Mouse (Mus musculus) layer of hippocampus, postnatal 36 days (tissue): Measurements from ENCODE around the gene Kcnmb2. TPM values are rescaled to one million over a fixed set of nuclear protein-coding genes. Genes with fewer than 3 reads are reported as not detected.

ENCODE experiments used
- DNase-seq, 2 experiments: peaks; one replicate each; pipeline ENCODE4 v3.0.0; 2022
- total RNA-seq, 2 experiments: library from RNA; stranded (reverse); gene quantifications; 2 replicates each; pipeline ENCODE4 v1.2.3; 2021

Kcnmb2 gene
- 1 to 10 TPM; 8.1 to 9.5 TPM for total RNA-seq

DNA sequence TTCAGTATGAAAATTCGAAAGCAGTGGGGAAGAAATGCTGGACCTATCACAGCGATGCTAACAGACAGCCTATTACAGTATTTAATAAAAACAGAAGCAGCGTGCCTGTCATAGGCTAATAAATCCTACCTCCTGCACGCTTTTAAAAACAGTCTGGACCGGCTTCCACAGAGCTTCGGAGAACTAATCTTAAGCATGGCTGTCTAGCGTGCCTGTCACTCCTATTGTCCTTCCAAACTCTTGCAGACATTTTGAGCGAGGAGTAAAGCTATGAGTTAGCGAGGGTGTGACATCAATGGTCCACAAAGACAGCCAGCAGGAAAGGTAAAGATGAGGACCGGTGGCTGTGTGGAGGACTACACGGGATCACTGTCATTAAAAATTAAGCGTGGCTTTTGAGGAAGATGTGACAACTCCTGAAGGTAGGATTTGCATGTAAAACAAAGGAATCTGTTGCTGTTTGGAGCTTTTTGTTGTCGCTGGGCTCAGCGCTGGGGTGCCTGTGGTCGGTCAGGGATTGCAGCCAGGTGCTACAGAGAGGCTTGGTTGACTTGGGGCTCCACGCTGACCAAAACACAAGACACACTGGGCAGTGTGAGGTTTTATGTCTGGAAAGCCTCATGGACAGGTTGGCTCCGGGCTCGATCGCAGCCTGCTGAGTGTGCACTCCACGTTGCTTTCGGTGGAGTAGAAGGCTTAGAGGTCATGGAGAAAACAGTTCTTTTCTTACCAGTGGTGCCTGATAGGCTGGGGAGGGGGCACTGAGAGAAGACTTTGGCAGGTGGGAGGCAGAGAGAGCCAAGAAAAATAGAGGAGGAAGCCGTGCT lies at the start of gene Kcnmb2:
Kcnmb2 (plus strand) TSS at position 4 of the 827 bp plus-strand sequence.
- DNase-seq, result peak; percentile 11 to 19

DNA sequence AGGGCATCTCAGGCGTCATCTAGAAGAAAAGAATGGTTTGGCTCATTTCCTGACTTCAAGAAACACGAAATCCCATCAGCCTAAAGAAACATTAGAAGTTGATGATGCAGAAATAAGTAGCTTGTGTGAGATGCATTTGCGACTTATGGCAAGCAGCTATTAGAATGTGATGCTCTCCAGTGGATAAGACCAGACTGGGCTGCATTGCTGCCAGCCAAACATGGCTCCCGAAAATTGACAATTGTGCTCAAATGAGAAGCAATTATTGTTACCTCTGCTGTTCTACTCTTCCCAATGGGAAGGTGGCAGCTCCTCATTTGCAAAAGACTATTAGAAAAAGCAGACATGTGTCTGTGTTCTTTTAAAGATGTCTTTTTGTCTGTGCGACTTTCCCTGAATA lies 38.8 kb upstream of the Kcnmb2 start:
- DNase-seq, result no peak

DNA sequence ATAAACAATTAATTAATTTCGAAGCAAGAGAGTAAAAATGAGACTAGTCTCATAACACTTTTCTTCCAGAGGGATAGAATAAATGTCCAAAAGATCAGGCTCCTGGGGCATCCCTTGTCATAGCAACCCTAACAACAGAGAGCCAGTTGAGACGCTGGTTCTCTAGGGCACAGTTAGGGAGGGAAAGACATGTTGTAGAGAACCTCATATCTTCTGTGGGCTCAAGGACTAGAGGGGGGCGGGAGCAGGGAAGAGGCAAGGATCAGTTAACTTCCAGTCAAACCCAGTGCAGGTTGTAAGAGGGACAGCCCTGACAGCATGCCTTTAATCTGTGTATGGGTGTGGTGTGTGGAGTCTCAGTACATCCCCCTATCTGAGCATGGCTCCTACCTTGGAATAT lies 38.2 kb upstream of the Kcnmb2 start:
- no peak for DNase-seq

DNA sequence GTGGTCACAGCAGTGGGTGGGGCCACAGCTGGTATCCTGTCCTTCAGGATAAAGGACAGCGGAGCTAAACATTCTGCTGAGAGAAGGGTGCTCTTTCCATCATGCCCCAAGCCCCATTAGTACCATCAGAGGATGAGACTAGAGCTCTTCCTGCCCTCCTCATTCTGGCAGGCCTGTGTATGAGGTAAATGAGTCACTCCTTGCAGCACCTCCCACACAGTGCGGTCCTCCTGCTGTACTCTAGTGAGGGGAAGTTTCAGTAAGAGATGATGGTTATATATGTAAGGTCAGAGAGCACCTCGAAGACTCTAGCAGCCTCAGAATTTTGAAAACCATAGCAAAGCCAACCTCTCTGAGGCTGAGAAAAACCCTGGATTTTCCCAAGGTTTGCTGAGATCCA lies 30.8 kb upstream of the Kcnmb2 start:
- DNase-seq, result no peak

DNA sequence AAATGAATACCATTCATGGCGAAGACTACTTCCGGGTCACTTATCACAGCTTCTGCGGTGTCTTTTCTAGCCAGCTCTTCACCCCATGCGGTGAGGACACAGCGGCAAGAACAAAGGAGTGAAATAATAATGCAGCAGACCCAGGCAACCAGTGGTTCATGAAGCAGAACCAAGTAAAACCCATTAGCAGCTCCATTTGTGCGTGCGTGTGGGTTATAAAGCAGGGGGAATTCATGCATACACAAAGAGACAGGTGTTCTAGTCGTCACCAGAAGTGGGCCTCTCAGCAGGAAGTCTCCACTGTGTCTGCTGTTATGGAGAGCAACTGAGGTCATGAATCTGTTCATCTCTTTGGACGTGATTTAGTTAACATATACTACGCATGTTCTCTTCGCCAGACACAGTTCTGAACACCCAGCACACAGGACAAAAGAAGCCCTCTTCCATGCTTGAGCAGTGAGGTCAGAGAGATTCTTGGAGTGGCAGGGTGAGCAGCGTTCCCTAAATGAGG lies 19.6 kb upstream of the Kcnmb2 start:
- no peak for DNase-seq

DNA sequence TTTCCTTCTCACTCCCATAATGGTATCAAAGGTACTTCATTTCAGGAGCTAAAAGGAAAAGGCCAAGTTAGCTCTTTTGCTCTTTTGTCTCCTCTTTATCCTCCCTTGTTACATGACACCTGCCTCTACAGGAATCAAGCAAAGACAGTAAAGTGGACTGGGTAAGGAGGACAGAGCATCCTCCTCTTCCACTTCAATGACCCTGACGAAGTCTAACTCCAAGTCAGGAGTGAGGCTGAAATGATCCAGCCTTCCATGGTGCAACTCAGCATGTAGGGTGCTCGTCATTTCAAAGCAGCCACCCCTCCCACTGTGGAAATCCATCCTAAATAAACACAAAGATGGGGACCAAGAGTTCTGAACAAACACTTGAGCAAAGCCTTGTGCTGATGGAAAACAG lies 9.7 kb upstream of the Kcnmb2 start:
- no peak for DNase-seq

DNA sequence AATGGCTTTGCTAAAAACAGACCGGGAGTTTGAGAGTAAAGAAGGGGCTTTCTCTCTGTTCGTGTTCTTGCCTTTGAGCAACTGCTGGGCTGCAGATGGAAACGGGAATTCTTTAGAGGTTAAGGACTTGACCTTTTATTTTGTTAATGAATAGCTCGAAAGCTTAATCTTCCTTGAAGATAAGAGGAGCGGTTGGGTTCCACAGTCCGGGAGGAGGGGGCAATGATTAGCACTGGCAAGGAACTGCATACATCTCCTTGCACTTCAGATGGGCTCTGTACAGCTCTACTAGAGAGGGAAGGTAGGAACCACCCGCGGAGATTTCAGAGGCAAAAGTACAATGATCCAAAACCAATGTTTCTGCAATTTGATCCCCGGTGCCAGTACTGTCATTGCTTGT lies 1.2 kb downstream of the Kcnmb2 start:
- DNase-seq, result no peak

DNA sequence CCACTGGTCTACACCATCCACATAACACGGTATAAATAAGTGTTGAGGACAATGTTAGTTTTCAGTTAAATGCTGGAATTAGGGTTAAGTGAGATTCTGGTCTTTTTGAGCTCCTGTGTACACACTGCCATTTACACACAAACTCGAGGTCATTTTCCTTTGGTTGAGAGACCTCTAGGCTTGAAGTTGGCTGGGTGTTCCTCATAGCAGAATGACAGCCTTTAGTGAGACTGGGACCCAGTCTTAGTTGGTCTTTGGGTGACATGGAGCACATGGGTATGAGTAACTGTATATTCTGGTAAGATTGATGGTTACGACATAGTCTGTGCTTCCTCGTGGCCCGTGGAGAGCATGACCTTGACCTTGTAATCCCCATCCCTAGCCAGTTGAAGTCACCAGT lies 1.8 kb downstream of the Kcnmb2 start:
- no peak for DNase-seq

DNA sequence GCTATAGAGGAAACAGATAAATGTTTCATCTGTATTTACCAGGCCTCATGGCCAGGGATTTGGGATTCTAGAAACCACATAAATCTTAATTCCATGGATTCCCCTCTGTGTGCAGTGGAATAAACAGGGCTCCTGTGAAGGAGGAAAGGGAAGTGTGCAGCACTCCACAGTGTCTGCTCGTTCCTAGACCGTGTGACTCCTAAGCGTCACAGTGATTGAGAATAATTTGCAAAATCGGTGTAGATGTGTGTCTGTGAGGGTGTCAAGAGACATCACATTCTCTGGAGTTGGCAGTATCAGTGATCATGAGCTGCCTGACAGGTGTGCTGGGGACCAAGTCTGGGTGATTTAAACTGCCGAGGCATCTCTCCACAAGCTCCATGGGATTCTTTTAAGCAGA lies 8.9 kb downstream of the Kcnmb2 start:
- DNase-seq, result no peak

DNA sequence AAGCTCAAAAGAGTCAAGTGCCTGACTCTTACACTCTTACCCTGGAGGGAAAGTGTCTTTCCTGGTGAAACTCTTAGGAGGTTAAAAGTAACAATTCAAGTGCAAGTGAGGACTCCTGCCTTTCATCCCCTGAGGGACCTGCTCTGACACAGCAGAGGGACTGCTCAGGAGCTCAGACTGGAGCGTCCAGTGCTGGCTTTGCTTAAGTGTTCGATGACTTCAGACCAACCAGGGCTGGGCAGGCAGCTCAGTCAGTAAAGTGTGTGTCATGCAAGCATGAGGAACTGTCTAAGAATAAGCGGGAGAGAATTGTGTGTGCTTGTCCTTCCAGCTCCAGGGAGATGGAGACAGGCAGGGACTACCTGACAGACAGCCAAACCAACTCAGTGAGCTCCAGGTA lies 9.4 kb downstream of the Kcnmb2 start:
- DNase-seq, result no peak

DNA sequence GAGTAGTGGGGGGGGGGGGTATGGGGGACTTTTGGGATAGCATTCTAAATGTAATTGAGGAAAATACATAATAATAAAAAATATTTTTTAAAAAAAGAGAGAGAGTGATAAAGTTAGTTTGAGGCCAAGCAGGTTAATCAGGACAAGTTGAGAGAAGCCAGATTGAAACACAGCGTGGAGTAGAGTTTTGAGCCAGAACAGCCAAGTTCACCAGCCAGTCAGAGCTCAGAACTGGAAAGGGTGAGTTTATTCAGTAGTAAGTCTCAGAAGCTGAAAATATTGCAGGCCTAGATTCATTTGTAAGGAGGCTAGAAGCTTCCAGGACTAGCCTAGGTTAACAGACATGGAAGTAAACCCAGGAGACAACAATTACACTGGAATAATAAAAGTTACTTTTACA lies 26.2 kb downstream of the Kcnmb2 start:
- no peak for DNase-seq

DNA sequence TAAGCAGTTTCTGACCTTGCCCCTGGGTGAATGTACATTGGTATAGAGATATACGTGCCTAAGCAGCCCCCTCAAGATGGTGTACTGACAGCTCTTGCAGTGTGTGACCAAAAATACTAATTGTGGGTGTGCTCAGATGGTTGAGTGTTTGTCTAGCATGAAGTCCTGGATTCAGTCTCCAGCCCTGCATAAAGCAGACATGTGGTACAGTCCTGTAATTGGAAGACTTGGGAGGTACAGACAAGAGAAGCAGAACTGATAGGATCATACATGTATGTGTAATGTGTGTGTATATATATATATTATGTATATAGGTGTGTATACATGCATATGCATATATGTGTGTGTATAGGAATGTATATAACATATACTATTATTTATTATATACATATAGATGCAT lies 32.4 kb downstream of the Kcnmb2 start:
- DNase-seq, result no peak

DNA sequence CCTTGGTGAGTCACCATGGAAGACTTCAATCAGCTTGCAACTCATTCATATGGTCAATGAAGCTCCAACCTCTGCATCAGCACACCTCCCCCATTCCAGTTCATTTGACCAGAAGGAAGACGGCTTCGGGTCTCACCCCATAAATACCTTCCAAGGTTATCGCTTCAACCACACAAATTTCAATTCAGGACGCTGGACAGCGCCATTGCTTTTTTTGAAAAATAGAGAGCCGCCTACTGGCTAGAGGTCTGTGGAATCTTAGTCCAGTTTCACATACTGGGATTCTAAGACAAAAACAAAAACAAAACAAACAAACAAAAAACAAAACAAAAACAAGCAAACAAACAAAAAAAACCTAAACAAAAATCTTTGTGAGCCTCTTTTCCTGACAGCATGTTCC lies 39.2 kb downstream of the Kcnmb2 start:
- DNase-seq, result no peak

DNA sequence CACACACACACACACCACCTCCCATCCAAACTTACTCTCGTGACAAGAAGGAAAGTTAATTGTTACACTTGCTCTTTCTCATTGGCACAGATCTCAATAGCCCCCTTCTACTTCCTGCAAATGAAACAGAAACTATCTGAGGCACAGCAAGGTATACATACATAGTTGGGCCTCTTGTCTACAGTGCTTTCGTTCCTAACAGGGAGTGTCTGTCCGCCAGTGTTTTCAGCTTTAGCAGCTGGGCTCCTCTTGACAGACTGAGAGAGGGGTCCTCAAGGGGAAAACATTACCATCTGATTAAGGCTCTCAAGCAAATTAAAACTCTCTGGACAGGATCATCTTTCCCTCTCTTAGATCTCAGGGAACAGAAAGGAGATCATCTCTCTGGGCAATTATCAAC lies 51.9 kb downstream of the Kcnmb2 start:
- DNase-seq, result no peak

DNA sequence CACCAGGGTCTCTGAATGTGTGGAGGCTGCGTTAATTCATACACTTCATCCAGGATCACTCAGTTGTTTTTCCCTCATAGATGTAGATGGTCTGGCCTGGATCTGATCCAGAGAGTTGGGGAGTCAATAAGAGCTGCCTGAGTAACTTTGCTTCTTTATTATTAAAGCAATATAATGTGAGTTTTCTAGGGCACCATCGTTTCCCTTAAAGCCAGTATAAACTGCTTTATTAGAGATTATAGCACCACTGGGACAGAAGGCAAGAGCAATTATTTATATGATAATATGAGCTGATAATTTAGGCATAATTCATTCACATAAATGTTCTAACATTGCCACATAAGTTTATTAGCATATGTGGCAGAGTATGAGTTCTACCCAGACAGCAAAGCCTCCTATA lies 52.7 kb downstream of the Kcnmb2 start:
- DNase-seq, result no peak

DNA sequence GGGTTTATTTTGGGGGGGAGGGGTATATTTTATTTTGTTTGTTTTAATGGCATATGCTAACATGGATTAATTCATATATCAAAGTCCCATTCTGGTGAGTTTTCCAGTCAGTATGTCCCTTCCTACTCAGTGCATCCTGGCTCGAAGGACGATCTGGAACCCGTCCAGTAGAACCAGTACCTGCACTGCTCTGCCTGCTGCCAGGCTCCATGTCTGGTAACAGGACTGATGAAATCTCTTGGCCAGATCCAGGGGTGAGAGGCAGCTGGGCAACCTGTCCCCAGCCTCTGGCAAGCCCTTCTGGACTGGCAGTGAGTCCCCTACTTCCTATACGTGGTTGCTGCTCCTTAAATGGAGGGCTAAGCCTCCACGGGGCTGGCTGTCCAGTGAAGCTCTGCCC lies 57.5 kb downstream of the Kcnmb2 start:
- no peak for DNase-seq

DNA sequence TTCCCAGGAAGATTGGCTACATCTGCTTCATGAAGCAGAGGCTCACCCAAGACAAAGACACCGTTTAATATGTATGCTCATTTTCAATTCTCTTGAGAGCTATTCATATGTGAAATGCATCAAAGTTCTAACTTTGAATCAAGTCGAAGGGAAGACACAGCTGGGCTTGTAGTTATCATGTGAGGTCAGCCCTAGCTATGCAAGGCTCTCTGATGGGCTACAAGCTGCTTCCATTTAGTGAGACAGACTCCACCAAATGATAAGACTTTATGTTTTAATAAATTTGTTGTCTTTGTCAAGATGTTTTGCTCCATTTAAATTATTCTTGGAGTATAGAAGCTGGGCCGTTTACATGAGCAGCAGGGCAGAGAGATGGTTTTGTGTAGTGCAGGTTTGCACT lies 58.9 kb downstream of the Kcnmb2 start:
- DNase-seq, result no peak

DNA sequence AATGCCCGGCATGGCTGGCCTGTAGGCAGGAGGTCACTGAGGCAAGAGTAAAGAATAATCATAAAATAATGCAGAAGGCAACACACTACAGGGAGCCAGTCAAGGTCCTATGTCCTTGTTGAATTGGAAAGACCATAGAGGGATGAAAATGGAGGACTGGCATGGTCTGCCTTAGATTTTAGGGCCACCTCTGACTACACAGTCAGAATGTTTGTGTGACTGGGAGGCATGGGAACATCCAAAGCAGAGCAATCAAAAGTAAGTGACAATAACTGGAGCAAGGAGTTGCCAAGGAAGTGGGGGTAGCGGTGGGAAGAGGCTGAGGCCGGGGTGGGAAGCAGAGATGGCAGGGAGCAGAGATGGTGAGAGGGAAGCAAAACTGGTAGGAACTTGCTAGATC lies 60.8 kb downstream of the Kcnmb2 start:
- DNase-seq, result no peak

DNA sequence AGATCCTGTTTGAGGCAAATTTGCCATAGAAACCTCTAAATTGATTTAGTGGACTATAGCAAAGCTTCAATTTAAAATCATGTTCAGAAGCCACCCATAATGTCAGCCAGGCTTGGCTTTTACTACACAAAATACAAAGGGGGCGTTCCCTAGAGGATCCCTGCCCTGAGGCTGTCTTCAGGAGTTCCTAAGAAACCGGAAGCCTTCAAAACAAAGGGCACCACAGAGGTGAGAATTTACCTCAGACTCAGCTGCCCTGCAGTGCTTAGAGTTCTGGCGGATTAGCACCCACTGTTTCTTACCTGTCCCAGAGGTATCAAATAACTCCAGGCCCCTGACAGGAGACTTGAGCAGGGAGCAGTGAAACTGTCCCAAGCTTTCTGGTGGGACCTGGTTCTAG lies 77.4 kb downstream of the Kcnmb2 start:
- DNase-seq, result no peak

DNA sequence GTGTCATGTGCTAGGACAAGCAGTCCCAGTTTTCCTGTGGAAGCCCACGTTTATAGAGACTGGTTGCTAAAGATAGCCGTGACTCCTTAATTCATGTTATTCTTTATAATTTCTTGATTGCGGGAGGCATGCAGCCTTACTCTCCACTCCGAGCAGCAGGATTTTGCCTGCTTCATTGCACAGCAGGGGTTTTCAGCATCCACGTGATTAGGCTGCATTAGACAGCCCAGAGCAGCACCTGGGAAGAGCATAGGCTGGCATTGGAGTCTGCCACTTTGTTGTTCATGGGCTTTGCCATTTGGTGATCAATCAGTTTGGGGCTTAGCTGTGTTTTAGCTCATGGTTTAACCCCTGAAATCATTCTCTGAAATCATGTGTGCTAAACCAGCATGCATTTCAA lies 80.1 kb downstream of the Kcnmb2 start:
- DNase-seq, result no peak

DNA sequence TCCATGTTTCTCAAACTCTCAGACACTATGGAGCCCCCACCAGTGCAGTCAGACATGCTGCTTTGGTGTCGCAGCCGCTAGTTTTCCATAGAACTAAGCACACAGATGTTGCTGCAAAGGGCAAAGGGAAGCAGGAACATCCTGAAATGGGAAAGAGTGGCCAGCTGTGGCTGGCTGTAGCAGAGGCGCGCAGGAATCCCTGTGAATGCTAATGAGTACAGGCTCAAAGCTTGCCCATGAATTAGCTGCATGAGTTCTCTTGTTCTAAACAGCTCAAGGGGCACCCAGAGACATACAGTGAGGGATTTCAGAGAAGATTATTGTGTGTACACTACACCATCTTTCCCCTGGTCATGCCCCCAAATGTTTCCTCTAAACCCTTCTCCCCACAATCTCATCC lies 82.8 kb downstream of the Kcnmb2 start:
- DNase-seq, result no peak

DNA sequence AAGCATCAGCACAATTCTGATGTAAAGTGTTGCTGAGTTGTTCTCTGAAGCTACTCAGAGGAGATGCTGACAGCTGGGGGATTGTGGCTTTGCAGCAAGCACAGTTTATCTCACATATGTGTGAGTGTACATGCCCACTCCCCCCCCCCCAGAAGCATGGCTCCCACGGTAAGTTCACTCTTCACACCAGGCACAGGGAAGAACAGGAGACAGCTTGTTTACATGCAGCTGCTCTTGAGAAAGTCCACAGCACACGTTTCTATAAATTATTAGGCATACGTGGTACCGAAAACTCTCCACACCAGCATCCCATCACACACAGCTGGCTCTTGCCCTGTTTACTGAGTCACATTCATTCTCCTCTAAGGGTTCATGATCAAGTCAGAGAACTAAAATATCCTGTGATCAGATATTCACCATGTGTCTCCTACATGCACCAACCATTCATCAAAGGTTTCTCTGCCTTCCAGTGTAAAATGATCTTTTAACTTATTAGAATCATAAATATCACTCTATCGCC lies 89.3 kb downstream of the Kcnmb2 start:
- no peak for DNase-seq

DNA sequence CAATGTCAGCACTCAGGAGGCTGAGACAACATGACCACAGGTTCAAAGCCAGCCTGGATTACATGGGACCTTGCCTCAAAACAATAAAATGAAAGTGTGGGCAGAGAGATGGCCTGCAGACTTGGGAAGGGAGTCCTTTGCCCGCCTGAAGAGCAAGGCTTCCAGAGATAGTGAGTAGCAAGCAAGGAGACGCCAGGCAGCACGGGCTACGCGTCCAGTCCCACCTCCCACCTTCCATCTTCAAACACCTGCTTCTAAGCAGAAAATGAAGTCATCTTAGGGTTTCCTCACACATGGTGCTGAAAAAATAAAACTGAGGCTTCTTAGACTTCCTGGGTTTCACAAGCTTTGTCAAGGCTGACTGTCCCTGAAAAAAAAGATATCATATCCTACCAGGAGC lies 109.3 kb downstream of the Kcnmb2 start:
- DNase-seq, result no peak

DNA sequence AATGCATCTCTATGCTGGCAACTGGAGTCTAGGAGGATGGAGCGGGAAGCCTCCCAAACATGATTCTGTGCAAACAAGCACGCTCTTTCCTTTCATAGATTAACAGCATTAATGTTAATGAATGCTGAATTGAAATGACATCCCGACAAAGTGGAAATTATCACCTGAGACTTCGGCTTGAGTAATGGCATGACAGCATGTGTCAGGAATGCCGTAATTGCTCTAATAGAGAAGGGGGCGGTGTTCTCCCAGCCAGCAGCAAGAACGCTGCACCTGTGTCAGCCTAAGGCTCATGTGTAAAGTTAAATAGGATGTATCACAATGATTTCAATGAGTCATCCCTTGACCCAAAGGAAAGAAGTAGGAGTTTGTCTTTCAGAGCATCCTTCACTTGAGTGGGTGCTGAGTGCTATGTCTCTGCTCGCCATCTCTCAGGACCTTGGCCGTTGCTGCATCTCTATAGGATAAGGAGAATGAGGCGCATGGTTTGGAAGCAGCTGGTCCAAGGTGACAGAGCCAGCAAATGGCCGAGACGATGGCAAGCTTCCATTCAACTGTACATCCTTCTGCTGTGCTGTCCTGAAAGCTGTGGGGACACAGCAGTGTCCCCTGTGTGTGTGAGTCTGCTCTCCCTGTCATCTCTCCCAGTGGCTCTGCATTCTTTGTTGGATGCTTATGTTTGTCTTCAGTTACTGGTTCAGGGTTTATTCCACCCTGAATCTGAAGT lies 110.1 kb downstream of the Kcnmb2 start:
- no peak for DNase-seq
